Mouse (Mus musculus) midbrain, embryonic 16.5 days (tissue): ENCODE data around the gene Ado. TPM values are rescaled to one million over a fixed set of nuclear protein-coding genes. Genes with fewer than 3 reads are reported as not detected.

Source experiments
- polyA plus RNA-seq: library from polyadenylated mRNA; unstranded; fragments of >200 nt; fragmentation: Nextera tagmentation; extraction: Ambion mirVana; gene quantifications from 2 replicates; pipeline ENCODE4 v1.2.1, GENCODE M21; 2015

Ado gene
- polyA plus RNA-seq, 1 experiment from 2014 or later = 77.2 TPM

Other genes with a start within 250 kb of the Ado start
- 0.45 and 0.68 TPM in 2 replicates for gene Egr2, start 13.5 kb downstream of the Ado start, polyA plus RNA-seq